Mouse (Mus musculus) liver, embryonic 11.5 days (tissue): ENCODE data around the gene Mov10l1. TPM values are rescaled to one million over a fixed set of nuclear protein-coding genes. Genes with fewer than 3 reads are reported as not detected.

Experiments used
- ATAC-seq: fragments of 200-750 bp; cut with Nextera tagmentation; replicated peaks from 2 replicates; pipeline ENCODE4 v1.8.0; 2017; ENCODE audit warnings: moderate number of reproducible peaks, mild to moderate bottlenecking, moderate TSS enrichment, moderate library complexity; ENCODE audit not compliant: low FRiP score
- DNase-seq: peaks from one replicate; pipeline ENCODE4 v3.0.0-alpha.2; 2017; ENCODE audit warnings: low spot score
- H3K27ac ChIP-seq: fragments of 300-500 bp; sonication (generic); 2 replicates; pipeline ENCODE4 v1.5.1; 2014; ENCODE audit warnings: mild to moderate bottlenecking, low read depth, low read length, control low read depth
- H3K27me3 ChIP-seq: fragments of 300-500 bp; sonication (generic); replicated peaks from 2 replicates; pipeline ENCODE4 v1.6.1; 2014; ENCODE audit warnings: low read length, mixed read lengths; ENCODE audit not compliant: control insufficient read depth, insufficient read depth
- H3K36me3 ChIP-seq: fragments of 300-500 bp; sonication (generic); 2 replicates; pipeline ENCODE4 v1.6.1; 2014; ENCODE audit warnings: mild to moderate bottlenecking, low read length, moderate library complexity, mixed read lengths; ENCODE audit not compliant: control insufficient read depth, insufficient read depth
- H3K4me1 ChIP-seq: fragments of 300-500 bp; sonication (generic); replicated peaks from 2 replicates; pipeline ENCODE4 v1.6.1; 2014; ENCODE audit warnings: low read length, mixed read lengths; ENCODE audit not compliant: control insufficient read depth, insufficient read depth
- H3K4me2 ChIP-seq: fragments of 300-500 bp; sonication (generic); 2 replicates; pipeline ENCODE4 v1.6.1; 2014; ENCODE audit warnings: mild to moderate bottlenecking, control low read depth, moderate library complexity
- H3K4me3 ChIP-seq: fragments of 300-500 bp; sonication (generic); 2 replicates; pipeline ENCODE4 v1.5.1; 2014; ENCODE audit warnings: low read depth, low read length, control low read depth
- H3K9ac ChIP-seq: fragments of 300-500 bp; sonication (generic); 2 replicates; pipeline ENCODE4 v1.6.1; 2014; ENCODE audit warnings: low read depth, low read length, control low read depth
- H3K9me3 ChIP-seq: fragments of 300-500 bp; sonication (generic); 2 replicates; pipeline ENCODE4 v1.6.1; 2016; ENCODE audit warnings: low read length, inconsistent platforms, mixed read lengths; ENCODE audit not compliant: control insufficient read depth
- WGBS: fragments of 180-500 bp; shearing (Covaris S2); extraction: QIAGEN DNeasy Blood & Tissue Kit; methylation state at CpG from one replicate; pipeline ENCODE4 v1.1.7; 2014; 5-methylcytosine and 5-hydroxymethylcytosine counted together
- polyA plus RNA-seq: library from polyadenylated mRNA; unstranded; fragments of >200 nt; fragmentation: Nextera tagmentation; extraction: Ambion mirVana; gene quantifications from 2 replicates; pipeline ENCODE4 v1.2.1, GENCODE M21; 2014

The Mov10l1 gene
- polyA plus RNA-seq, 1 experiment from 2014 or later, result 0.18 TPM

DNA sequence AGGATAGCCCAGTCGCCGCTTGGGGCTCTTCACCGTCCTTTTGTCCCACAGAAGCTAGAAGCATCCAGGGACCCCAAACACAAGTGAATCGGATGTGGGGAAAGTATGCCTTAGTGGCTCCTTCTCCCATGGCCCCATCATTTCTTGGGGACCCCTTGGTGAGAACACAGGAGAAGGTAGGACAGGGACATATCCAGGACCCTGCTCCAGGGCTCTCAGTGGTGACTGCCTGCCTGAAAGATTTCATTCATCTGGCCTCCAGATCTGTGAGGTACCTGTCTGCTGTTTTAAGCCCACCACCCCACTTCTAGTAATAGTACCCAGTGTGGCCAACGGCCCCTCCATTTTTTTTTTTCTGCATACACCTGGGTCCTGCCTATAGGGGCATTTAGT lies 79.8 kb downstream of the Mov10l1 start:
- no peak overlapping the region for H3K4me2 ChIP-seq
- 79% methylated on average over 5 of the region's 5 CpGs for WGBS
- no peaks in the 10 kb centered on the region for H3K4me1 ChIP-seq
- H3K4me3 ChIP-seq, result no peak overlapping the region
- no peaks in the 10 kb centered on the region for H3K9me3 ChIP-seq
- no peak overlapping the region for H3K27ac ChIP-seq
- H3K27me3 ChIP-seq, result peaks cover 79% of the 10 kb centered on the region
- ATAC-seq, result no peak
- DNase-seq, result no peak
- no peak overlapping the region for H3K9ac ChIP-seq
- H3K36me3 ChIP-seq, result no peaks in the 10 kb centered on the region

DNA sequence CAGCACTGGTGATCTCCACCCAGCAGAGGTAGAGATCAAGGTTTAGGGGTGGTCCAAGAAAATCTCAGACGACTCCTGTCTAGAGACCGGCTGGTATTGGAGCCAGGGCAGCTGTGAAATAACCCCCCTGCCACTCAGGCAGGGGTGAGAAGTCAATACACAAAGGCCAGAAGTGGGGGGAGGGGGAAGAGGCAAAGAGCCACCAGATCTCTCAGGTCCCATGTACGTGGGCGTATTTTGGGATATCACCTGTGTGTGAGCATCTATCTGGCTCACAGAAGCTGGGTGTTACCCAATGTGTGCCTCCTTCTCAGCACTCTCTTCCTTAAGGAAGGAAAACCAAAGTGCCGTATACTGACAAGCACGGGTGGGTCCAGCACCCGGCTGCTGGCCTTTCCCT lies 80.3 kb downstream of the Mov10l1 start:
- H3K9ac ChIP-seq, result no peak overlapping the region
- no peak overlapping the region for H3K4me2 ChIP-seq
- no peaks in the 10 kb centered on the region for H3K9me3 ChIP-seq
- no peaks in the 10 kb centered on the region for H3K4me1 ChIP-seq
- H3K4me3 ChIP-seq, result no peak overlapping the region
- peaks cover 79% of the 10 kb centered on the region for H3K27me3 ChIP-seq
- no peak overlapping the region for H3K27ac ChIP-seq
- H3K36me3 ChIP-seq, result no peaks in the 10 kb centered on the region
- DNase-seq (no peak), ATAC-seq (no peak)
- 76% methylated on average over 7 of the region's 7 CpGs for WGBS

DNA sequence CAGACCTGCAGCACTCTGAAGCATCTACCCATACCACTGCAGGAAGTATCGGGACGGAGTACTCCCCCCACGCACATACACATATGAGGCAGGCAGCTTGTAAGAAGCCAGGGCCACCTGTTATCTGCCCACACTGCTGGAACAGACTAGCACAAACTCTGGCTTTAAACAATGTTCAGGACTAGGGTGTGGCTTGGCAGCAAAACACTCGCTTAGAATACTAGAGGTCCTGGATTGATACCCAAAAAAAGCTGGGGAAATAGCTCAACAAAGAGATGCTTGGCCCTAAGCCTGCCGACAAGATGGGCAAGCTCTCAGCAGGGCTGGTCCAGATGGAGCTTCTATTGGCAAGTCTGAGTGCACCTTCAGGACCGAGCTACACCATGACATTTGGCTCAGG lies 80.8 kb downstream of the Mov10l1 start:
- ATAC-seq (no peak), DNase-seq (no peak)

DNA sequence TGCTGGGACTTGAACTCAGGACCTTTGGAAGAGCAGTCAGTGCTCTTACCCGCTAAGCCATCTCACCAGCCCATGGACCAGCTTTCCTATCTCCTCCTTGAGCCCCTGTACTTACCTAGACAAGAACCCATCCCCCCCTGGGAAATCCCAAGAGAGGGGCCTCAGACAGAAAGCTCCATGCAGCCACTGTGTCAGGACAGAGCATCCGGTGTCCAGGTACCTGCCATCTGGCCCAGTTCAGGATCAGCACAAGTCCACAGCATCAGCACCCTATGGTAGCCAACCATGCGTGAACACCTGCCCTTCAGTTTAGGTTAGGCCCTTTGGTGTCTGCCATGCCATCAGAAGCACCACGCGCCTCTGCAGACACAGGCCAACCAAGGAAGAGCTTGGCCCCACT lies 82.2 kb downstream of the Mov10l1 start:
- Histone ChIP-seq H3K4me3 (no peak overlapping the region), H3K27ac (no peak overlapping the region), H3K27me3 (peaks cover 79% of the 10 kb centered on the region), H3K4me2 (no peak overlapping the region), H3K4me1 (no peaks in the 10 kb centered on the region), H3K9ac (no peak overlapping the region), H3K36me3 (no peaks in the 10 kb centered on the region), H3K9me3 (no peaks in the 10 kb centered on the region)
- WGBS, result 87% methylated on average over 5 of the region's 5 CpGs
- ATAC-seq (no peak), DNase-seq (no peak)

More for the DNA sequence above, 80.8 kb downstream of the Mov10l1 start:
- Histone ChIP-seq H3K9me3 (no peaks in the 10 kb centered on the region), H3K27ac (no peak overlapping the region), H3K27me3 (peaks cover 79% of the 10 kb centered on the region), H3K4me2 (no peak overlapping the region), H3K36me3 (no peaks in the 10 kb centered on the region), H3K4me1 (no peaks in the 10 kb centered on the region), H3K9ac (no peak overlapping the region), H3K4me3 (no peak overlapping the region)
- WGBS, result 67% methylated on average over 6 of the region's 6 CpGs

DNA sequence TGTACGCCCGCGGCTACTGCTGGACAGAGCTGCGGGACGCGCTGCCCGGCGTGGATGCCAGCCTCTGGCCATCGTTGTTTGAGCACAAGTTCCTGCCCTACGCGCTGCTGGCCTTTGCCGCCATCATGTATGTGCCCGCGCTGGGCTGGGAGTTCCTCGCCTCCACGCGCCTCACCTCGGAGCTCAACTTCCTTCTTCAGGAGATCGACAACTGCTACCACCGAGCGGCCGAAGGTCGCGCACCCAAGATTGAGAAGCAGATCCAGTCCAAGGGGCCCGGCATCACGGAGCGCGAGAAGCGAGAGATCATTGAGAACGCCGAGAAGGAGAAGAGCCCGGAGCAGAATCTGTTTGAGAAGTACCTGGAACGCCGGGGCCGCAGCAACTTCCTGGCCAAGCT lies 84.9 kb downstream of the Mov10l1 start:
- no peak for ATAC-seq
- peaks cover 66% of the 10 kb centered on the region for H3K27me3 ChIP-seq
- H3K4me2 ChIP-seq, result peak overlapping the region; percentile 16
- H3K4me3 ChIP-seq, result no peak overlapping the region; the same call in 1 of the 2 replicates
- no peaks in the 10 kb centered on the region for H3K9me3 ChIP-seq
- WGBS, result 18% methylated on average over 35 of the region's 35 CpGs
- H3K4me1 ChIP-seq, result no peaks in the 10 kb centered on the region
- no peak for DNase-seq
- H3K9ac ChIP-seq, result no peak overlapping the region
- no peak overlapping the region for H3K27ac ChIP-seq
- no peaks in the 10 kb centered on the region for H3K36me3 ChIP-seq

DNA sequence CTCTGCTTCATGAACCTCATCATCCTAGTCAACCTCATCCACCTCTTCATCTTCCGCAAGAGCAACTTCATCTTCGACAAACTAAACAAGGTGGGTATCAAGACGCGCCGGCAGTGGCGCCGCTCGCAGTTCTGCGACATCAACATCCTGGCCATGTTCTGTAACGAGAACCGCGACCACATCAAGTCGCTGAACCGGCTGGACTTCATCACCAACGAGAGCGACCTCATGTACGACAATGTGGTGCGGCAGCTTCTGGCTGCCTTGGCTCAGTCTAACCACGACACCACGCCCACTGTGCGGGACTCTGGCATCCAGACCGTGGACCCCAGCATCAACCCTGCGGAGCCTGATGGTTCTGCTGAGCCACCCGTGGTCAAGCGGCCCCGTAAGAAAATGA lies 85.5 kb downstream of the Mov10l1 start:
- H3K27me3 ChIP-seq, result peaks cover 61% of the 10 kb centered on the region

DNA sequence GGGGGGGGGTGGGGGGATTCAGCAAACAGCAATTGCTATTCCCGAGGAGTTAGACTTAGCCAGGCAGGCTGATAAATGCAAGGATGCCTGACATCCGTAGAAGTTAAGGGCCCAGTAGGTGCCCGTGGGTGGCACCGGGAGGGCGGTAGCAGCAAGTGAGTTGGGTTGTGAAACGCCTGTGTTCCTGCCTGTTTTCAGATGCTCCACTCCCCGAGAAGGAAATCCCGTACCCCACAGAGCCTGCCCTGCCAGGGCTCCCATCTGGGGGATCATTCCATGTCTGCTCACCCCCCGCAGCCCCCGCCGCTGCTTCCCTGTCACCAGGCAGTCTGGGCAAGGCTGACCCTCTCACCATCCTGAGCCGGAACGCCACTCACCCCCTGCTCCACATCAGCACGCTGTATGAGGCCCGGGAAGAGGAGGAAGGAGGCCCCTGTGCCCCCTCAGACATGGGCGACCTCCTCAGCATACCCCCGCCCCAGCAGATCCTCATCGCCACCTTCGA lies 86.7 kb downstream of the Mov10l1 start:
- H3K36me3 ChIP-seq, result no peaks in the 10 kb centered on the region
- no peak overlapping the region for H3K4me2 ChIP-seq
- H3K4me1 ChIP-seq, result no peaks in the 10 kb centered on the region
- peaks cover 60% of the 10 kb centered on the region for H3K27me3 ChIP-seq
- no peak overlapping the region for H3K27ac ChIP-seq
- ATAC-seq (no peak), DNase-seq (no peak)
- no peak overlapping the region for H3K9ac ChIP-seq
- H3K9me3 ChIP-seq, result no peaks in the 10 kb centered on the region
- 69% methylated on average over 19 of the region's 19 CpGs for whole genome bisulfite sequencing
- H3K4me3 ChIP-seq, result no peak overlapping the region

More for the DNA sequence above, 85.5 kb downstream of the Mov10l1 start:
- no peaks in the 10 kb centered on the region for H3K36me3 ChIP-seq
- WGBS, result 14% methylated on average over 26 of the region's 26 CpGs
- no peaks in the 10 kb centered on the region for H3K4me1 ChIP-seq
- no peak overlapping the region for H3K4me2 ChIP-seq
- ATAC-seq (no peak), DNase-seq (no peak)
- H3K9me3 ChIP-seq, result no peaks in the 10 kb centered on the region
- no peak overlapping the region for H3K4me3 ChIP-seq
- no peak overlapping the region for H3K9ac ChIP-seq
- no peak overlapping the region for H3K27ac ChIP-seq

DNA sequence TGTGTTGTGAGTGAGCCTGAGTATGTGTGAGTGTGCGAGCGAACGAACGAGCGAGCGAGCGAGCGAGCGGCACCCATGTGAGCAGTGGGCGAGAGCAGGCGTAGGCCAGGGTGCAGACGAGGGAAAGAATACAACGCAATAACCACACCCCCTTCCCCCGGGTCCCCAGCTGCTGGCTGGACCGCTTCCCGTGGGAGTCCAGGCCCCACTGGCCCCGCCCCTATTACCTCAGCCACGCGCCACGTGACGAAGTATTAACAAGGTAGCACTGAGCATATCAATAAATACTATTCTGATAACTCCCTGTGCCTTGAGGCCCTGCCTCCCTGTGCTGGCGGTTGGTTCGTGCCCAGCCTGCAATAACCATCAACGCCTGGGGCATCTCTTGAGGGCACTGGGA lies 87.9 kb downstream of the Mov10l1 start:
- H3K27me3 ChIP-seq, result peaks cover 55% of the 10 kb centered on the region
- H3K4me3 ChIP-seq, result no peak overlapping the region
- no peak for DNase-seq
- no peak overlapping the region for H3K9ac ChIP-seq
- no peak for ATAC-seq
- no peak overlapping the region for H3K4me2 ChIP-seq
- H3K27ac ChIP-seq, result no peak overlapping the region
- WGBS, result 72% methylated on average over 24 of the region's 24 CpGs
- no peaks in the 10 kb centered on the region for H3K9me3 ChIP-seq
- no peaks in the 10 kb centered on the region for H3K36me3 ChIP-seq
- H3K4me1 ChIP-seq, result no peaks in the 10 kb centered on the region

DNA sequence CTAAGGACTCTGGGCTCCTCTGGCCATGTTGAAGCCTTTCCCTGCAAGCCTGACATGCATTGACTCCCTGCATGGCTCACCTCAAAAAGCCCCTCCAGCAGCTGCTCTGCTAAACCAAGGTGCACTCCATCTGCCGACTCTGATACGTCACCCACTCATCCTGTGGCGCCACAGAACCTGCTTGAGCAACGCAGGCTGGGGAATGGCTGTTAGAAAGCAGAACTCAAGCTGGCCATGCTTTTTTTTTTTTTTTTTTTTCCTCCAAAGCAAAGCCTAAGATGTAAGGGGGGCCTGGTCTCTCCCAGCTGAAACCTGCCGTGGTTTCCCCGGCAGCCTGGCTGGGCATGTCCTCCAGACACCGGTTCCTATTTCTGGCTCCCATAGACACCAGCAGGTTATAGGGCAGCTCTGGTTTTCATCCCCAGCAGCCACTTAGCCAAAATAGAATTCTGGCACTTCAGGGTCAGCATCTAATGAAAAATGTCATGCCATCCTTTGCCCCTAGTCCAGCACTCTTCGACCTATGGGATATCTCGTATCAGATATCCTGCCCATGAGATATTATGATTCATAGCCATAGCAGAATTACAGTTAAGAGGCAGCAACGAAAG lies 91.4 kb downstream of the Mov10l1 start:
- peaks cover 22% of the 10 kb centered on the region for H3K4me1 ChIP-seq
- no peak overlapping the region for H3K4me2 ChIP-seq
- no peak overlapping the region for H3K27ac ChIP-seq
- no peak overlapping the region for H3K9ac ChIP-seq
- WGBS, result 56% methylated on average over 10 of the region's 10 CpGs
- ATAC-seq (no peak), DNase-seq (no peak)
- no peaks in the 10 kb centered on the region for H3K9me3 ChIP-seq
- H3K4me3 ChIP-seq, result no peak overlapping the region
- H3K27me3 ChIP-seq, result peaks cover 22% of the 10 kb centered on the region
- H3K36me3 ChIP-seq, result no peaks in the 10 kb centered on the region
